Mouse (Mus musculus): ENCODE data around the gene Wdr4.

Gene Wdr4

DNA sequence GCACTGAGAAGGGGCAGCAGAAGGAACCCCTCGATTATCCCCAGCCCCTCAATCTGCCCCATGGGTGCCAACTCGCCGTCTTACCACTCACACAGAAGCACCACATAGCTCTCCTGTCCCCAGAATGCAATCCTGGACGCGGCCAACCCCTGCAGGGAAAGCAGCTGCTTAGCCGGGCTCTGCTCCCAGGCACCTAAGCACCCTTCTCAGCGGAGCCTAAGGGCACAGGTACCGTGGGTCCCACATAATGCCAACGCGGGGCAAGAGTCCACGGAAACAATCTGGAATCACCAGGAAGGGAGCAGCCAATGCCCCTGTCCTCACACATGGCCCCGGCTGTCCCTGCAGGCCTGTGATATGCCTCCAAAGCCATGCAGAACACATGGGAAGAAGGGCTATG lies 20.1 kb downstream of the Wdr4 start:
- in situ Hi-C loops (cut with MseI, MboI) = no loop called here

GRCm38 (mm10) chr17:31497726-31498125 lies 22.1 kb downstream of the Wdr4 start:
- in situ Hi-C loops (cut with MseI, MboI) = no loop called here

DNA sequence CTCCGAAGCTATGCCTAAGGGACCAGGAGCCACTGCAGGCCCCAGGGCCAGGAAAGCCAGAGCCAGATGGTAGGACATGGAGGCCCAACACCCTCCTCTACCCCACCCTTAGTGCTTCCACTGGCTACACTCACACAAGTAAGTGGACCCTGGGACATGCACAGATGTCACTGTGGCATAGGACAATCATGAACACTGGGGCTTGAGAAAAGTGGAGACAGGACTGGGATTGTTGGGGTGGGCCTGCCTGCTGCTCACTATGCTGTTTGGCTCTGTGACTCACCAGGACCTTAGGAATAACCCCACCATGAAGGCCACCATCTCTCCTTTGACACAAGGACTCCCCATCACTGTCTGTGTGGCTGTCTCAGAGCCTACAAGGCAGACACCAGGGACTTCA lies 24.8 kb downstream of the Wdr4 start:
- in situ Hi-C loops (cut with MseI, MboI) = loop anchor here (5.0 kb wide), 1 partner anchor 118 kb away; no protein-coding TSS in a partner anchor

DNA sequence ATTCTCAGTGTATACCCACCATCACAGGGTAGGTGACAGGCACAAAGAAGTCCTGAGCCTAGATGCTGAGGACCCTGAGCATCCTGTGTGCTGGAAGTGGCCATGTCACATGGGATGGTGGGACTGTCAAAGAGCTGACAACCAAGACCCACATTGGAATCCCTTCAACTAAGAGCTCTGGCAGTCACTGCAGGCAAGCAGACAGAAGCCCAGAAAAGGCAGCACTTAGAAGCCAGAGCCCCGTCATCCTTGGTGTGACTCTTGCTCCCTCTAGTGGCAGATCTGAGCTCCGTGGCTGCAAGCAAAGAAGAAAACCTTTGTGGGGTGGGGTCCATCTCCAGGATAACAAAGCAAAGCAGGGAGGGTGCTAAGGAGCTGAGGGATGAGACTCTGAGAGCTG lies 27.4 kb downstream of the Wdr4 start:
- in situ Hi-C loops (cut with MseI, MboI) = loop anchor here (5.0 kb wide), 1 partner anchor 115 kb away; no protein-coding TSS in a partner anchor

DNA sequence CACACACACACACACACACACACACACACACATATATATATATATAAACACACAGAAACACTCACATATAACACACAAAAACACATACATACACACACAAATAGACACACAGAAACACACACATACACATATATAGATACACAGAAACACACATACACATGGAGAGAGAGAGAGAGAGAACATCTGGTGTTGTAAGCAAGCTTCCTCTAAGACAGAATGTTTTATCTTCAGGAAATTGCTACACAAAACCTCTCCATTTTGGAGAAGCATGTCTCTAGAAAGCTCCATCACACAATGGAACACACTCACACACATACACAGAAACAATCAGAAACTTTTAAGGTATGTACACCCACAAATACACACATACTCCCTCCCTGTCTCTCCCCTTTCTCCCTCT lies 28.4 kb downstream of the Wdr4 start:
- in situ Hi-C loops (cut with MseI, MboI) = loop anchor here (5.0 kb wide), 1 partner anchor 114 kb away; no protein-coding TSS in a partner anchor

- in situ Hi-C loops (cut with MseI, MboI) = loop anchor here (10.0 kb wide), 2 partner anchors 143 to 153 kb away; no protein-coding TSS in a partner anchor
Measured at GRCm38 (mm10) chr17:31487433-31488060, 32.2 kb downstream of the Wdr4 start.

DNA sequence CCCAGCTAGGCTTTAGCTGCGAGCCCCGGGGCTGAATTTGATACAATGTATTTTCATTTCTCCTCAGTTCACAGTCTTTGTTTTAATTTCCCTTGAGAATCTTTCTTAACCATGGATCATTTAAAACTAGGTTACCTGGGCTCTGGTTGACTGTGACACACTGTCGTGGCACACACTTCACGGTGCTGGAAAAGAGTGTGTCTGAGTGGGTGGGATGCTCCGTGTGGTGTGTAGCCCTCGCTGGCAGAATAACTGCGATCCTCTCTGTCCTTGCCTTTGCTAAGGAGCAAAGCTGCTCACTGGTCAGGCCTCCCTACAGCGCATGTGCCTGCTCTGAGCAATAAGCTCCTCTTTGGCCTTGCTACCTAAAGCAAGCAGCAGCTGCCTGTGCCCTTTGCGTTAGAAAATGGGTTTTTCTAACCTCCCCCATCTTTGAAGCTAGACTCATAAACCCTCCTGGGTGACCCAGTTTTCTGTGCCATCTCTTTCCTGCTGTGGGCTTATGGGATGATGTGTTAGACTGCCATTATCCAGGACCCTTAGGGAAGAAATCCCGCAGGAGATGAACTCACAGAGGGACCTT lies 33.1 kb downstream of the Wdr4 start:
- in situ Hi-C loops (cut with MseI, MboI) = loop anchor here (10.0 kb wide), 2 partner anchors 142 to 152 kb away; no protein-coding TSS in a partner anchor

GRCm38 (mm10) chr17:31479108-31479844 lies 40.5 kb downstream of the Wdr4 start:
- in situ Hi-C loops (cut with MseI, MboI) = no loop called here

GRCm38 (mm10) chr17:31478606-31479005 lies 41.2 kb downstream of the Wdr4 start:
- in situ Hi-C loops (cut with MseI, MboI) = no loop called here

DNA sequence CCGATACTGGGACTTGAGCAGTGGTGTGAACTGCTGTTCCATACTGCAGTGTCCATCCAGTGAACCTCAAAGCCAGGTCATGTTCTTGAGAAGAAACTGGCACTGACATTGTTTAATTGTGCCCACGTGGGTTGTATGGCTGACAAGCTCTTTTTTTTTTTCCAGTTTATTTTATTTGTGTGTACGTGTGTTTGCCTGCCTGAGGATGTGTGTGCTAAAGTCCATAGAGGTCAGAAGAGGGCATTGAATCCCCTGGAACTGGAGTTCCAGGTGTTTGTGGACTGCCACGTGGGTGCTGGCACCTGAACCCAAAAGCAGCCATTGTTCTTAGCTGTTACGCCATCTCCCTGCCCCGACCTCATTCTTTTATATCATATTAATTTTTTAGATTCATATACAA lies 45.4 kb downstream of the Wdr4 start:
- in situ Hi-C loops (cut with MseI, MboI) = no loop called here

DNA sequence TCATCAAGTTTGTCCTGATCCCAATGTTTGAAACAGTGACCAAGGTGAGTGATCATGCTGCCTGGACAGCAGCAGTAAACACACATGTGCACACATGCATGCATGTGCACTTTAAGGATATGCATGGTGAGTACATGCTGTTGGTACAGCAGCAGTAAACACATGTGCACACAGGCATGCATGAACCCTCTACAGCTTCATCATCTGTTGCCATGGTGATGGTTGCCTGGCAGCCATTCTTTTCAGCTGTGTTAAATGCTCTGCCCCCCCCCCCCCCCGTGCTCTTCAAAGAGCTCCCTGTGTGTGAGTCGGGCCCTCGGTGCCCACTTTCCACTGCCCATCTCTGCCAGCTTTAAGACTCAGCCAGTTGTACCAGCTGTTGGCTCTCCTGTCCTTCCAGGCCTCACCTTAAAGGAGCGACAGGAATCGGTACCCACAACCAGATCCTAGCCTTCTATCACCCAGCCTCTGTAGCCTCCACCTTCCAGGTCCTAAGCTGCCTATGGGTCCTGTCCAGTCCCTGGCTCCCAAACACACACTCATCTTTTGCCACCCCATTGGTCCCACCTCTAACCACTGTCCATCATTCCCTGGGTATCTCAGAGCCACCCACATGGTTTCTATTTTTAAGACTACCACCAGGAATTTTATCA lies 48.9 kb downstream of the Wdr4 start:
- in situ Hi-C loops (cut with MseI, MboI) = no loop called here

DNA sequence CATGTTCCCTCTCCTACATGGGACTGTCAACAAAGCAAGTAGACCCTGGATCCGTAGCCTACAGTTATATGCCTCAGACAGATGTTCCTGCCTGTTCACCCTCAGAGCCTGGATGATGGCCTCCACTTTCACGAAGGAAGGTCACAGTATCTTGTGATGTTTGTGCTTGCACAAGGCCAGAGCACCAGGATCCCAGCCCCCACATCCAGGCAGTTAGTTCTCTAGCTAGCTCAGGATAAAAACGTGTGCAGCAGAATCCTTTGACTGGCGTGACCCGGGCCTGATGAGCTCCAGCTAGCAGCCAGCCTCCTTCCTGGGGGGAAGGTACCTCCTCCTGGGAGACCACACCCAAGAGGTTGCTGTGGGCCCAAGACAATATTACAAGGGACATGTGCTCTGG lies 51.3 kb downstream of the Wdr4 start:
- in situ Hi-C loops (cut with MseI, MboI) = loop anchor here in 1 of 2 experiments (5.0 kb wide), 1 partner anchor 101 kb away; no protein-coding TSS in a partner anchor

- in situ Hi-C loops (cut with MseI, MboI) = loop anchor here in 1 of 2 experiments (5.0 kb wide), 1 partner anchor 100 kb away; no protein-coding TSS in a partner anchor
Measured at GRCm38 (mm10) chr17:31466854-31467253, 52.9 kb downstream of the Wdr4 start.

- in situ Hi-C loops (cut with MseI, MboI) = no loop called here
Measured at GRCm38 (mm10) chr17:31462506-31462905, 57.3 kb downstream of the Wdr4 start.

- in situ Hi-C loops (cut with MseI, MboI) = no loop called here
Measured at GRCm38 (mm10) chr17:31460416-31460815, 59.4 kb downstream of the Wdr4 start.

DNA sequence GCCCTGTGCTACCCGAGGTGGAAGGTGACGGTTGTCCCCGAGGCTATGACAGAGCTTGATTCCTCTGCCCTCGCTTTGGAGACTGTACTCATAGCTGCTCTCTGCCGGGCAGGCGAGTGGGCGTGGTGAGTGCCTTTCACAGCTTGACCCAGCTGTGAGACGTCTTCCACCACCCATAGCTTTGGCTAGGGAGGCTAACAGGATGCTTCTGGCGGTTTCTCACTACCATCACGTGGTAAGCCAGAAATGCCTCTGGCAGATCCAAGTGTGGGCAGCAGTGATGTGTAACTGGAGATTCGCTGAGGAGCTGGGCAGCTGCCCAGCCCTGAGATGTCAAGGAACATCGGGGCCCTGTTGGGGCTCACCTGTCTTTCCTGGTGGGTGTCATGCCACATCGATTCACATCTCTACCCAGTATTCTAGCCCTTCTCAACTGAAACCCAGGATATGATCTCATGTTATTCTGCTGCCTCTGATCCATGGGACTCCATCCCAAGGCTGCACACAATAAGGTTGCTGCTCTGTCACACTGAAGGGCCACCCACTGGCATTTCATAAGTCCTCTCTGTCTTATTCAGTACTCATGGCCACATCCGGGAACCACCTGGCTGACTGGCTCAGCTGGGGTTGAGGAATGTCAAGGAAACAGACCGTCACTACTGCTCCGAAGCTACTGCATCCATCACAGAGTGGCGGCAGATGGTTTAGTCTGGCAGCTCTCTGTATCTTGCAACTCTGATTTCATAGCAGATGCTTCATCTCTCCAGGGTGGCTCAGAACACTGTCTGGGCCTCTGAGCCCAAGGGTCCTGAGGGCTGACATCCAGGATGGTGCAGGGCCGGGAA lies 62.8 kb downstream of the Wdr4 start:
- in situ Hi-C loops (cut with MseI, MboI) = no loop called here

- in situ Hi-C loops (cut with MseI, MboI) = no loop called here
Measured at GRCm38 (mm10) chr17:31454056-31454455, 65.7 kb downstream of the Wdr4 start.

DNA sequence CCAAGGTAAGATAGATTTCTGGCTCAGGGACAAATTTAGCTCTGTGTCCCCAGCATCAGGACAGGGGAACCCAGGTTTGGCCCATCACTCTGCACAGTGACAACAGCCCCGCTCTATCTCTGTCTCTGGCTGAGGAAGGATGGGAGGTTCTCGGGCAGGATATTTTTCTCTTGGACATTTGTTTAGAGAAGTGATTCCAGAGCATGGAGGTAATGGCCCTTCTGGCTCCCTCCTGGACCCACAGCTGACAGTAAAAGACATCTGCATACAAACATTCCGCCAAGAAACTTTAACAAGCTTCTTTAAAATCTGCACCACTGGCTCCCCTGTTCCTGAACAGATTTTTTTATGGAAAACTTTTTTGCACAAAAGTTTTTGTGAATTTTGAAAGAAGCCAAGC lies 66.3 kb downstream of the Wdr4 start:
- in situ Hi-C loops (cut with MseI, MboI) = no loop called here

DNA sequence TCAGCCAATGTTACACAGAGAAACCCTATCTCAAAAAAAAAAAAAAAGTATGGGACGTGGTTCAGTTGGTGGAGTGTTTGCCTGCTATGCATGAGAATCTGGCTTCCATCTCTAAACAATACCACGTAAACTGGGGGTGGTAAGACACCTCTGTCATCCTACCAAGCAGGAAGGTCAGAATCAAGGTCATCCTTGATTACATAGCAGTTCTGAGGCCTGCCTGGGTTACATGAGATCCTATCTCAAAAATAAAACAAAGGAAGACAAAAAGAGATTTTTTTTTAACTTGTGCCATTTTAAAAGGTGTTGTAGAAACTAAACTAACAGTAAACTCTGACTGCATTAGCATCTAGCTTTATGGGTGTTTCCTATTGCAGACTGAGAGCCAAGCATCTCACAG lies 67.0 kb downstream of the Wdr4 start:
- in situ Hi-C loops (cut with MseI, MboI) = no loop called here

- in situ Hi-C loops (cut with MseI, MboI) = no loop called here
Measured at GRCm38 (mm10) chr17:31451179-31451708, 68.5 kb downstream of the Wdr4 start.

DNA sequence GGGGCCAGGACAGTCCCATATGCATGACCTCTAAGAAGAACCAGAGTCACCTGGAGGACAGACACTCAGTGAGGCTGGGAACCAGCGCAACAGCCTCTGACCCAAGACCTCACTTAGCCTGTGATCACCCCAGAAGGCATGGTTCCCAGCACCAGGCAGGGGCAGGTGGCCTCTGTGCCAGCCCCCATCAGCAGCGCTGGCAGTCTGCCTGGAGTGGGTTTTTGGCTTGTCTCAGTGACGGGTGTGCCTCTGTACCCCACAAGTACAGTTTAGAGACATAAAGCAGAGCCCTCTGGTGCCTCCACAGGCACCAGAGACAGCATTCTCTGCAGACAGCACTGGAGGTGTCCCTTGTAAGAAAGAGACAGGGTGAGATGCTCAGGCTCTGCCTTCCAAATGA lies 69.6 kb downstream of the Wdr4 start:
- in situ Hi-C loops (cut with MseI, MboI) = no loop called here
